Mouse (Mus musculus): ENCODE measurements around the gene Ifi211.
"Not testable (repeated sequence)": the region's sequence is repeated elsewhere in the genome, so short reads cannot be mapped to it uniquely, and the experiment has no call there.

Ifi211 gene

DNA sequence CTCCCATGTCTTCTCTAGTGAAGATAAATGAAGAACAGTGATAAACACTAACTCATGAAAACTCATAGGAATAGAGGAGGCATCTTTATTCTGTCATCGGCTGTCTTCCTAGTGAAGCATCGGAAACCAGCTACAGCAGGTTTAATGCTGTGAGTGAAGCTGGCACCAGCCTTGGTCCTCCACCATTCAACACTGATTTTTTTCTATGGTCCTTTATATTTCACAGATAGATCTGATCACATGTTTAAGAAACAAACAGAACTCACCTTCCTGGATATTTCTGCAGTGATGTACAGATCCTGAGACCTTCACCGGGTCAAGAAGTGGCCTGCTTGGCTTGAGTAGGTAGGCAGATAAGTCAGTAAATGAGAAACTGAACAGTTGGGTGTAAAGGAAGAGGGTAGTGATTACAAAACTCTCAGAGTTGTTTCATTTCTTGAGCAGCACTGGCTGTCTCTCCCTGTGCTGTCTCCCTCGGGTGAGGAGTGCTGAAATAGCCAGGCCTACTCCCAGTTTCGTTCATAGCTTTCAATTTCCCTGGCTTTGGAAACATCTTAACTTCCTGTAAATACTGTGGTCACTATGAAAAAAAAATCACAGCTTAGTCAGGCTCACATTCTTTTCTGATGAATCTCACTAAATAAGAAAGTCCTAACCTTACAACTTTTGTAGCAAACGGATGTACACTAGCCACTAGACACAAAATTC, at the start of gene Ifi211:
TSS of gene Ifi211 (minus strand) at position 499 of the 708 bp plus-strand sequence.
- peak in 1 of 2 experiments; percentile 16 for DNase-seq (ENCODE audit: low read depth in 1 of 2, low spot score in 2 of 2)

- DNase-seq (ENCODE audit: low read depth in 1 of 2, low spot score in 2 of 2) = not testable (repeated sequence)
These were observed 48.6 kb upstream of the Ifi211 start for GRCm38 (mm10) chr1:173961491-173961890.

GRCm38 (mm10) chr1:173959998-173960397, 47.2 kb upstream of the Ifi211 start:
- not testable (repeated sequence) for DNase-seq (ENCODE audit: low read depth in 1 of 2, low spot score in 2 of 2)

- DNase-seq (ENCODE audit: low read depth in 1 of 2, low spot score in 2 of 2) = not testable (repeated sequence)
These were observed 43.1 kb upstream of the Ifi211 start for GRCm38 (mm10) chr1:173955839-173956527.

DNA sequence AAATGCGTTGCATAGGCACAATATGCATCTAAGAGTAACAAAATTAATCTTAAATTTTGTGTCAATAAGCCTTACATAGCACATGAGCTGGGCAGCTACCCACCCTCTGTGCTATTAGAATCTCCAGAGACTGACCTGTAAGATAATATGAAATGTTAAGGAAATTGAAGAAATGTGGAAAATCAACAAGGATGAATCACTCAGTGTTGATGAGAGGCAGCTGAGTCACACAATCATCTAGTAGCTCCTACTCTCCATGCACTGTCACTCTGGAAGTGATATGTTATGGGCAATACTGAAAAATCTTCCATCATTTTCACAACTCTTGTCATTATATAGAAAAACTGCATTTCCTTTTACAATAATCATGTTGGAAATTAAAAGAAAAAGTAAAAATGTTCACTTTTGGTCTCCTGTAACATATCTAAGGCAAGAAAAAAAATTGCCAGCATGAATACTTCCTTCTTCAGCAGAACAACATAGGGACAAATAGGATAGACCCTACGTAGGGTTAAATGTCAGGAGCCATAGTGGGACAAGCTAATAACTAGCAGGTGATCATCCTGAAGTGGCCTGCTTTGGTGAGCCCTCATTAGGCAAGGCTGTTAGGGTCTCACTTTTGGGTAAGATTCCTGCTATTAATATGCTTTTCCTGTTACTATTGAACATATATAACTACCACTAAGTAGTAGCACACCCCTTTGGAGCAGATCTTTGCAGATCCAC, 42.4 kb upstream of the Ifi211 start:
- no peak for DNase-seq (ENCODE audit: low read depth in 1 of 2, low spot score in 2 of 2)

DNA sequence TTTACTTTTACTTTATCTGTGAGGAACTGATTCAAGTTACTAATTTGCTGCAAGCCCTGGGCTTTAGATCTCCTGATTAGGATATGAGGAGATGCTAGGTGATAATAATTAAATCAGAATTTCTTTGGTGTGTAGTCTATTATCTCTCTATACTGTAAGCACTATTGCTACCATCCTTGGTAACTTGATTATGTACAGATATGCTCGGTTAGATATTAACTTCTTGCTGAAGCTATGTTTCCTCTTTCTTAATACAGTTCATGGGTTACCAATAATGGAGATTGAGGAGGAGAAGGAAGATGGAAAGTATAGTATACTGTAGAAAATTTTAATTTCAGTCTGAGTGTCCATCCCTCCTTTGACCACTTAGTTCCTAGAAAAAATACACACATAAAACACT, 40.7 kb upstream of the Ifi211 start:
- DNase-seq (ENCODE audit: low read depth in 1 of 2, low spot score in 2 of 2) = no peak

- DNase-seq (ENCODE audit: low read depth in 1 of 2, low spot score in 2 of 2) = not testable (repeated sequence)
These were observed 36.2 kb upstream of the Ifi211 start for GRCm38 (mm10) chr1:173949044-173949443.

DNA sequence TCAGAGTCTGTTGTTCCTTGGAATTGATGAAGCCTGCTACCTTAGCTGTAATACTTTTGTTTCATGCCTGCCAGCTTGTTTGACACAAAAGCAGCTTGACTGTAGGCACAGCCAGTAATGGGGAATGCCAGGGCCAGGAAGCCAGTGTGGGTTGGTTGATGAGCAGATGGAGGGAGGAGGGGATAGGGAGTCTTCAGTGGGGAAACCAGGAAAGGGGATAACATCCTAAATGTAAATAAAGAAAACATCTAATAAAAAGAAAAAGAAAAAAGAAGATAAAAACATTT, 29.9 kb upstream of the Ifi211 start:
- not testable (repeated sequence) for DNase-seq (ENCODE audit: low read depth in 1 of 2, low spot score in 2 of 2)

DNA sequence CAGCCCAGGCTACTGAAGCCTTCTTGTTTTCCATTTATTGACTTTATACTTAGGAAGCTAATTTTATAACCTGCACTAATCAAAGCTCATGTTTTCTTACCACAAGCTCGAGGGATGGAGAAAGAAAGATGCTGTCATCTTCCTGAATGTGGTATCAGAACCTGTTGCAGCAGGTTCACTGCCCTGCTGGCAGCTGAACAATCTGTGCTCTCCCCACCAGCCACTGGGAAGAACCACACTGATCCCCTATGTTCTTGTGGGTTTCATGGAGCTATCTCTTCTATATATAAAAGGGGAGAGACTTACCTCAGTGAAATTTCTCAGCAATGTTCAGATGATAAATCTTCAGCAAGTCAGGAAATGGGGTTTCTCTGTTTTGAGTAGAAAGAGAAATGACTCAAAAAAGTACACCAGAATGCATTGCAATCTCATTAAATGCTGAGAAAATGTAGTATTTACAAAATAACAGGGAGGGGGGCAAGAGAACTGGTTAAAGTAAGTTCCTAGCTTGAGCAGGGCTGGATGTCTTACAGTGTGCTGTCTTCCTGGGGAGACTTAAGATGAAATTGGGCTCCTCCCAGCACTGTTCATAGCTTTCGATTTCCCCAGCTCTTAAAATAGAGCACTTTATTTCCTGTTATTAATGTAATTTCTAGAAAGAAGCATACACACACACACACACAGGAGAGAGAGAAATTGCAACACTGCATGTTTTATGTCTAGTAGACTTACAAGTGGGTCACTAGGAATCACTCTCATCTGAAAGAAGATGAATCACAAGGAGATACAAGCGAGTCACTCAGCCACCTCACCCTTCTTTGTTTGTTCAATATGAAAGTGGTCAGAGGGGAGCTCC, 29.3 kb upstream of the Ifi211 start, which contains the start of the genes Mndal and Ifi203:
TSS of gene Mndal (minus strand) at position 568 of the 856 bp plus-strand sequence.
TSS of gene Ifi203 (minus strand) at position 749 of the 856 bp plus-strand sequence.
- DNase-seq (ENCODE audit: low read depth in 1 of 2, low spot score in 2 of 2) = not testable (repeated sequence)

- DNase-seq (ENCODE audit: low read depth in 1 of 2, low spot score in 2 of 2) = not testable (repeated sequence)
These were observed 28.7 kb upstream of the Ifi211 start for GRCm38 (mm10) chr1:173941522-173941921.

GRCm38 (mm10) chr1:173919279-173919678, 6.4 kb upstream of the Ifi211 start:
- DNase-seq (ENCODE audit: low read depth in 1 of 2, low spot score in 2 of 2) = not testable (repeated sequence)

DNA sequence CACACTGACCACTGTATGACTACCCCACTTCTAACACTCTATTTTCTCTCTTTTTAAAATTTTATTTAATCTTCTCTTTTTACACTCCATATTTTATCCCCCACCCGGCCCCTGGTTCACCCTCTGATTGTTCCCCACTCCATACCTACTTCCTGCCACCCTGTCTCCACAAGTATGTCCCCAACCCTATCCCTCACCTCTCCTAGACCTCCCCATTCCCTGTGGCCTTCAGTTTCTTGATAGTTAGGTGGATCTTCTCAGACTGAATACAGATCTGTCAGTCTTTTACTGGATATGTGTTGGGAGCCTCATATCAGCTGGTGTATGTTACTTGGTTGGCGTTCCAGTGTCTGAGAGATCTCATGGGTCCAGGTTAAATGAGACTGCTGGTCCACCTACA, 1.7 kb upstream of the Ifi211 start:
- DNase-seq (ENCODE audit: low read depth in 1 of 2, low spot score in 2 of 2) = no peak

DNA sequence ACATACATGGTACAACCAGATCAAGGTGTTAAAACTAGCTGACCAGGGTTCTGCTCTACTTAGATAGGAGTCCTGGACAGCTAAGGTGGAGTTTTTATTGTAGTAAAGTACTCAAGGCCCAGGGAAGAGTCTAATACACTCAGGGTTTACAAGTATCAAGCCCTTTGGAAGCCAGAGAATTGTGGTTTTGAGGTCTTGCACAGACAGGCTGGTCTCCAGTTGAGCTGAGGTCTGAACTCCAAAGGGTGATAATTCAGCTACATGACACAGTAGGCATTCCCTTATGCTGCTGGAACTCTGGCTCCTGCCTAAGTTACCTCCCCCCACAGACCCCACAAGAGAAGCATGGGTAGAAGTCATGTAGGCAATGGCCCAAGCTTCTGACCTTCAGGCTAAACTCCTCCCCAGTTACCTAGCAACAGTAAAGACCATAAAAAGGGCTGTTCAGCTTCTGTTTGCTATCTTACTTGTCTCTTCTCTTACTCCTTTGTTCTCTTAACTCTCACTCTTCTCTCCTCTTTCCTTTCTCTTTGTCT, 478 bp upstream of the Ifi211 start:
- not testable (repeated sequence) for DNase-seq (ENCODE audit: low read depth in 1 of 2, low spot score in 2 of 2)

GRCm38 (mm10) chr1:173911808-173912464, 910 bp downstream of the Ifi211 start:
- DNase-seq (ENCODE audit: low read depth in 1 of 2, low spot score in 2 of 2) = no peak

GRCm38 (mm10) chr1:173908390-173908789, 4.5 kb downstream of the Ifi211 start:
- not testable (repeated sequence) for DNase-seq (ENCODE audit: low read depth in 1 of 2, low spot score in 2 of 2)

DNA sequence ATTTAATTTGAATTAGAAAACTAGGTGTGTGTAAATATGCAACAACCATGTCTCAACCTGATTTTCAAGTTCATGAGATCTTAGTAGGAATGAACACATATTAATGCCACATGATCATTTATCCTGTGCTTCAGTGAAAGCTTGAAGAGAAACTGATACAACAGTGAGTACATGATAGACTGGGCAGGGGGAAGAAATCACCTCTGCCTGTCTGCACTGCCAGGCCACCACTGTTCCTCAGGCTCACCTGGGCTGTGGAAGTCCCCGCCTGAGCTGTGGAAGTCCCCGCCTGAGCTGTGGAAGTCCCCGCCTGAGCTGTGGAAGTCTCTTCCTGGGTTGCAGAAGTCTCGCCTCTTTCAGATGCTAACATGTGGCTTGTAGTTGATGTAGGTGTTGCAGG, 7.0 kb downstream of the Ifi211 start:
- DNase-seq (ENCODE audit: low read depth in 1 of 2, low spot score in 2 of 2) = not testable (repeated sequence)

- DNase-seq (ENCODE audit: low read depth in 1 of 2, low spot score in 2 of 2) = not testable (repeated sequence)
These were observed 23.1 kb downstream of the Ifi211 start for GRCm38 (mm10) chr1:173889741-173890140.

GRCm38 (mm10) chr1:173887026-173887787, 25.6 kb downstream of the Ifi211 start:
- DNase-seq (ENCODE audit: low read depth in 1 of 2, low spot score in 2 of 2) = not testable (repeated sequence)

DNA sequence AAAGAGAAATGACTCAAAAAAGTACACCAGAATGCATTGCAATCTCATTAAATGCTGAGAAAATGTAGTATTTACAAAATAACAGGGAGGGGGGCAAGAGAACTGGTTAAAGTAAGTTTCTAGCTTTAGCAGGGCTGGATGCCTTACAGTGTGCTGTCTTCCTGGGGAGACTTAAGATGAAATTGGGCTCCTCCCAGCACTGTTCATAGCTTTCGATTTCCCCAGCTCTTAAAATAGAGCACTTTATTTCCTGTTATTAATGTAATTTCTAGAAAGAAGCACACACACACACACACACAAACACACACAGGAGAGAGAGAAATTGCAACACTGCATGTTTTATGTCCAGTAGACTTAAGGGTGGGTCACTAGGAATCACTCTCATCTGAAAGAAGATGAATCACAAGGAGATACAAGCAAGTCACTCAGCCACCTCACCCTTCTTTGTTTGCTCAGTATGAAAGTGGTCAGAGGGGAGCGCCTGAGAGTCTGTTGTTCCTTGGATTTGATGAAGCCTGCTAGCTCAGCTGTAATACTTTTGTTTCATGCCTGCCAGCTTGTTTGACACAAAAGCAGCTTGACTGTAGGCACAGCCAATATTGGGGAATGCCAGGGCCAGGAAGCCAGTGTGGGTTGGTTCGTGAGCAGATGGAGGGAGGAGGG, 32.7 kb downstream of the Ifi211 start:
- DNase-seq (ENCODE audit: low read depth in 1 of 2, low spot score in 2 of 2) = not testable (repeated sequence)
